Mouse (Mus musculus): ENCODE measurements around the gene Rabepk. TPM values are rescaled to one million over a fixed set of nuclear protein-coding genes. Genes with fewer than 3 reads are reported as not detected.
"Not testable (repeated sequence)": the region's sequence is repeated elsewhere in the genome, so short reads cannot be mapped to it uniquely, and the experiment has no call there.

Rabepk gene
- polyA plus RNA-seq, 1 experiment from 2014 or later: 43.5 TPM

- DNase-seq (ENCODE audit: low spot score): no peak
- H3K4me2 ChIP-seq: no peak overlapping the region
- H3K9ac ChIP-seq (ENCODE audit: low read depth, low read length): no peak overlapping the region
- WGBS: 54% methylated on average over 2 of the region's 2 CpGs
- no peak overlapping the region for H3K4me3 ChIP-seq (ENCODE audit: low read depth, low read length)
- H3K36me3 ChIP-seq (ENCODE audit: control insufficient read depth, insufficient read depth, low read length): no peaks in the 10 kb centered on the region
- H3K27me3 ChIP-seq (replicated peaks; ENCODE audit: control insufficient read depth, insufficient read depth, low read length): no peaks in the 10 kb centered on the region
- ATAC-seq (replicated peaks; ENCODE audit: low FRiP score): no peak
- no peaks in the 10 kb centered on the region for H3K9me3 ChIP-seq (ENCODE audit: control insufficient read depth, low read length)
- H3K27ac ChIP-seq (ENCODE audit: low read depth, low read length): no peak overlapping the region
- peaks cover 5% of the 10 kb centered on the region; the same call in 1 of the 2 replicates for H3K4me1 ChIP-seq (replicated peaks; ENCODE audit: control insufficient read depth, insufficient read depth, low read length)
Observed at GRCm38 (mm10) chr2:34762872-34763271, 36.8 kb downstream of the Rabepk start.

GRCm38 (mm10) chr2:34762174-34762573 is 37.5 kb downstream of the Rabepk start:
- H3K4me2 ChIP-seq: no peak overlapping the region
- H3K4me3 ChIP-seq (ENCODE audit: low read depth, low read length): no peak overlapping the region
- no peak overlapping the region for H3K9ac ChIP-seq (ENCODE audit: low read depth, low read length)
- H3K27me3 ChIP-seq (replicated peaks; ENCODE audit: control insufficient read depth, insufficient read depth, low read length): no peaks in the 10 kb centered on the region
- H3K27ac ChIP-seq (ENCODE audit: low read depth, low read length): no peak overlapping the region
- peaks cover 5% of the 10 kb centered on the region; the same call in 1 of the 2 replicates for H3K4me1 ChIP-seq (replicated peaks; ENCODE audit: control insufficient read depth, insufficient read depth, low read length)
- WGBS: 58% methylated on average over 2 of the region's 2 CpGs
- DNase-seq (ENCODE audit: low spot score) (no peak), ATAC-seq (replicated peaks; ENCODE audit: low FRiP score) (peak; percentile 75)
- H3K36me3 ChIP-seq (ENCODE audit: control insufficient read depth, insufficient read depth, low read length): no peaks in the 10 kb centered on the region
- H3K9me3 ChIP-seq (ENCODE audit: control insufficient read depth, low read length): no peaks in the 10 kb centered on the region

- H3K4me3 ChIP-seq (ENCODE audit: low read depth, low read length); DNase-seq (ENCODE audit: low spot score); H3K4me2 ChIP-seq; H3K9me3 ChIP-seq (ENCODE audit: control insufficient read depth, low read length); H3K27me3 ChIP-seq (replicated peaks; ENCODE audit: control insufficient read depth, insufficient read depth, low read length); ATAC-seq (replicated peaks; ENCODE audit: low FRiP score); H3K36me3 ChIP-seq (ENCODE audit: control insufficient read depth, insufficient read depth, low read length); H3K27ac ChIP-seq (ENCODE audit: low read depth, low read length); H3K9ac ChIP-seq (ENCODE audit: low read depth, low read length); H3K4me1 ChIP-seq (replicated peaks; ENCODE audit: control insufficient read depth, insufficient read depth, low read length): not testable (repeated sequence)
- WGBS: 85% methylated on average over 5 of the region's 5 CpGs
Observed at GRCm38 (mm10) chr2:34761272-34761671, 38.4 kb downstream of the Rabepk start.

- no peak overlapping the region for H3K4me2 ChIP-seq
- no peak overlapping the region for H3K4me3 ChIP-seq (ENCODE audit: low read depth, low read length)
- no peaks in the 10 kb centered on the region for H3K27me3 ChIP-seq (replicated peaks; ENCODE audit: control insufficient read depth, insufficient read depth, low read length)
- H3K27ac ChIP-seq (ENCODE audit: low read depth, low read length): no peak overlapping the region
- no peaks in the 10 kb centered on the region for H3K36me3 ChIP-seq (ENCODE audit: control insufficient read depth, insufficient read depth, low read length)
- 67% methylated on average over 1 of the region's 1 CpGs for WGBS
- peaks cover 8% of the 10 kb centered on the region for H3K4me1 ChIP-seq (replicated peaks; ENCODE audit: control insufficient read depth, insufficient read depth, low read length)
- no peak for ATAC-seq (replicated peaks; ENCODE audit: low FRiP score)
- no peaks in the 10 kb centered on the region for H3K9me3 ChIP-seq (ENCODE audit: control insufficient read depth, low read length)
- H3K9ac ChIP-seq (ENCODE audit: low read depth, low read length): no peak overlapping the region
- no peak for DNase-seq (ENCODE audit: low spot score)
Observed at GRCm38 (mm10) chr2:34757341-34757740, 42.4 kb downstream of the Rabepk start.

- no peaks in the 10 kb centered on the region for H3K9me3 ChIP-seq (ENCODE audit: control insufficient read depth, low read length)
- WGBS: 1% methylated on average over 14 of the region's 14 CpGs
Observed at GRCm38 (mm10) chr2:34754551-34755358, 45.0 kb downstream of the Rabepk start, which contains the start of gene Gapvd1. Gene Gapvd1 (minus strand): TSS chr2:34755232.

GRCm38 (mm10) chr2:34753811-34754550 is 45.7 kb downstream of the Rabepk start:
- peak overlapping the region; percentile 78 for H3K4me2 ChIP-seq

More at GRCm38 (mm10) chr2:34754551-34755358, 45.0 kb downstream of the Rabepk start, which contains the start of gene Gapvd1:
- Histone ChIP-seq H3K4me1 (replicated peaks; ENCODE audit: control insufficient read depth, insufficient read depth, low read length) (peaks cover 21% of the 10 kb centered on the region), H3K9ac (ENCODE audit: low read depth, low read length) (peak within 1 kb of the TSS; percentile 98), H3K27ac (ENCODE audit: low read depth, low read length) (peak within 1 kb of the TSS; percentile 96), H3K36me3 (ENCODE audit: control insufficient read depth, insufficient read depth, low read length) (no peaks in the 10 kb centered on the region), H3K4me2 (peak within 1 kb of the TSS; percentile 78), H3K27me3 (replicated peaks; ENCODE audit: control insufficient read depth, insufficient read depth, low read length) (no peaks in the 10 kb centered on the region), H3K4me3 (ENCODE audit: low read depth, low read length) (peak within 1 kb of the TSS; percentile 96)
- 0 out of 2 replicates have a peak, but pooled peaks have one; percentile 44 for ATAC-seq (replicated peaks; ENCODE audit: low FRiP score)
- DNase-seq (ENCODE audit: low spot score): peak; percentile 69

GRCm38 (mm10) chr2:34750245-34750644 is 49.5 kb downstream of the Rabepk start:
- no peak for ATAC-seq (replicated peaks; ENCODE audit: low FRiP score)
- H3K4me3 ChIP-seq (ENCODE audit: low read depth, low read length): no peak overlapping the region
- H3K4me1 ChIP-seq (replicated peaks; ENCODE audit: control insufficient read depth, insufficient read depth, low read length): peaks cover 30% of the 10 kb centered on the region

More at GRCm38 (mm10) chr2:34753811-34754550, 45.7 kb downstream of the Rabepk start:
- Histone ChIP-seq H3K27ac (ENCODE audit: low read depth, low read length) (peak overlapping the region; percentile 96), H3K9me3 (ENCODE audit: control insufficient read depth, low read length) (no peaks in the 10 kb centered on the region), H3K36me3 (ENCODE audit: control insufficient read depth, insufficient read depth, low read length) (no peaks in the 10 kb centered on the region), H3K27me3 (replicated peaks; ENCODE audit: control insufficient read depth, insufficient read depth, low read length) (no peaks in the 10 kb centered on the region), H3K9ac (ENCODE audit: low read depth, low read length) (peak overlapping the region; percentile 98), H3K4me3 (ENCODE audit: low read depth, low read length) (peak overlapping the region; percentile 96), H3K4me1 (replicated peaks; ENCODE audit: control insufficient read depth, insufficient read depth, low read length) (peaks cover 21% of the 10 kb centered on the region)
- WGBS: under 1% methylated on average over 89 of the region's 106 CpGs
- peak; percentile 91 for ATAC-seq (replicated peaks; ENCODE audit: low FRiP score)
- peak; percentile 89 for DNase-seq (ENCODE audit: low spot score)

GRCm38 (mm10) chr2:34748479-34748878 is 51.2 kb downstream of the Rabepk start:
- no peak overlapping the region; the same call in 1 of the 2 replicates for H3K9ac ChIP-seq (ENCODE audit: low read depth, low read length)
- DNase-seq (ENCODE audit: low spot score) (no peak), ATAC-seq (replicated peaks; ENCODE audit: low FRiP score) (no peak)
- peak overlapping the region; percentile 16; the same call in 1 of the 2 replicates for H3K4me2 ChIP-seq
- no peaks in the 10 kb centered on the region for H3K9me3 ChIP-seq (ENCODE audit: control insufficient read depth, low read length)
- no peak overlapping the region for H3K4me3 ChIP-seq (ENCODE audit: low read depth, low read length)
- H3K27me3 ChIP-seq (replicated peaks; ENCODE audit: control insufficient read depth, insufficient read depth, low read length): no peaks in the 10 kb centered on the region
- WGBS: 56% methylated on average over 4 of the region's 4 CpGs
- H3K27ac ChIP-seq (ENCODE audit: low read depth, low read length): peak overlapping the region; percentile 26
- peaks cover 30% of the 10 kb centered on the region for H3K4me1 ChIP-seq (replicated peaks; ENCODE audit: control insufficient read depth, insufficient read depth, low read length)
- H3K36me3 ChIP-seq (ENCODE audit: control insufficient read depth, insufficient read depth, low read length): no peaks in the 10 kb centered on the region; the same call in 1 of the 2 replicates

More at GRCm38 (mm10) chr2:34750245-34750644, 49.5 kb downstream of the Rabepk start:
- Histone ChIP-seq H3K9me3 (ENCODE audit: control insufficient read depth, low read length) (no peaks in the 10 kb centered on the region), H3K4me2 (no peak overlapping the region), H3K27me3 (replicated peaks; ENCODE audit: control insufficient read depth, insufficient read depth, low read length) (no peaks in the 10 kb centered on the region), H3K9ac (ENCODE audit: low read depth, low read length) (no peak overlapping the region), H3K36me3 (ENCODE audit: control insufficient read depth, insufficient read depth, low read length) (no peaks in the 10 kb centered on the region; the same call in 1 of the 2 replicates), H3K27ac (ENCODE audit: low read depth, low read length) (no peak overlapping the region)
- DNase-seq (ENCODE audit: low spot score): no peak
- 65% methylated on average over 2 of the region's 2 CpGs for WGBS

Data from liver, embryonic 11.5 days (tissue).